Mouse (Mus musculus) midbrain, embryonic 11.5 days (tissue): ENCODE data around the gene Sde2. TPM values are rescaled to one million over a fixed set of nuclear protein-coding genes. Genes with fewer than 3 reads are reported as not detected.

Experiments
- ATAC-seq: fragments of 200-750 bp; cut with Nextera tagmentation; 2 replicates; pipeline ENCODE4 v1.8.0; 2017; ENCODE audit warnings: moderate TSS enrichment, moderate library complexity; ENCODE audit not compliant: low FRiP score
- DNase-seq: peaks from one replicate; pipeline ENCODE4 v3.0.0; 2015; ENCODE audit warnings: low spot score; ENCODE audit errors: missing footprints
- H3K27ac ChIP-seq: fragments of 300-500 bp; sonication (generic); 2 replicates; pipeline ENCODE4 v1.5.1; 2014; ENCODE audit warnings: low read depth, low read length
- H3K27me3 ChIP-seq: fragments of 300-500 bp; sonication (generic); 2 replicates; pipeline ENCODE4 v1.6.1; 2014; ENCODE audit warnings: mild to moderate bottlenecking, low read length, moderate library complexity, mixed read lengths; ENCODE audit not compliant: control insufficient read depth, insufficient read depth
- H3K36me3 ChIP-seq: fragments of 300-500 bp; sonication (generic); 2 replicates; pipeline ENCODE4 v1.6.1; 2014; ENCODE audit warnings: mild to moderate bottlenecking, low read length, moderate library complexity, mixed read lengths; ENCODE audit not compliant: control insufficient read depth, insufficient read depth
- H3K4me1 ChIP-seq: fragments of 300-500 bp; sonication (generic); 2 replicates; pipeline ENCODE4 v1.6.1; 2014; ENCODE audit warnings: low read length; ENCODE audit not compliant: control insufficient read depth, insufficient read depth
- H3K4me2 ChIP-seq: fragments of 300-500 bp; sonication (generic); 2 replicates; pipeline ENCODE4 v1.6.1; 2014; ENCODE audit warnings: mild to moderate bottlenecking, moderate library complexity
- H3K4me3 ChIP-seq: fragments of 300-500 bp; sonication (generic); 2 replicates; pipeline ENCODE4 v1.5.1; 2014; ENCODE audit warnings: low read depth, low read length
- H3K9ac ChIP-seq: fragments of 300-500 bp; sonication (generic); 2 replicates; pipeline ENCODE4 v1.6.1; 2014; ENCODE audit warnings: low read length
- H3K9me3 ChIP-seq: fragments of 300-500 bp; sonication (generic); 2 replicates; pipeline ENCODE4 v1.6.1; 2016; ENCODE audit warnings: low read length; ENCODE audit not compliant: control insufficient read depth
- WGBS: fragments of 180-500 bp; shearing (Covaris S2); extraction: QIAGEN DNeasy Blood & Tissue Kit; methylation state at CpG from one replicate; pipeline ENCODE4 v1.1.7; 2014; 5-methylcytosine and 5-hydroxymethylcytosine counted together
- polyA plus RNA-seq: library from polyadenylated mRNA; unstranded; fragments of >200 nt; fragmentation: Nextera tagmentation; extraction: Ambion mirVana; gene quantifications from 2 replicates; pipeline ENCODE4 v1.2.1, GENCODE M21; 2014

The Sde2 gene
- polyA plus RNA-seq, 1 experiment from 2014 or later = 34.1 TPM

DNA sequence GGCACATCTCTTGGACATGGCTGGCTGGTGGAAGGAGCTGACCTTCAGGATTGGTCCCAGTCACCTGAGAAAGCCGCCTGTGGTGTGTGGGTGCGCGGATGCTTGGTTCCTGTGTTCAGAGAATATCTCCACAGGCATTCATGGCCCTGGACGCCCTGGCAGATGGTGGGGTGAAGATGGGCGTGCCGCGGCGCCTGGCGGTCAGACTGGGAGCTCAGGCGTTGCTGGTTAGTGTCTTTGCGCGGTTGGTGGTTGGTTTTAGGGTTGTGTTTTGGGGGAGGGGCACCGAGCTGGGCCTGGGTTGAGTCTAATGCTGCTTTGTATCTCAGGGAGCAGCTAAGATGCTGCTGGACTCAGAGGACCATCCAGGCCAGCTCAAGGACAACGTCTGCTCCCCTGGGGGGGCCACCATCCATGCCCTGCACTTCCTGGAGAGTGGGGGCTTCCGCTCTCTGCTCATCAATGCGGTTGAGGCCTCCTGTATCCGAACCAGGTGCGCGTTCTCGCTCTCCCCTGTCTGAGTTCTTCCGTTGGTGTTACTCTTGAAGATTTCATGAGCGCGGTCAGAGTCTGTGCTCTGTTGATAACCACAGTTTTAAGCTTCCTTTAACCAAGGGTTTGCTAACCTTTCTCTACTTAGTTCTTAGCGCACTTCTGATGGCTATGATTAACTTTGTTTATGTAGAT is 55.7 kb downstream of the Sde2 start:
- Histone ChIP-seq H3K9me3 (no peaks in the 10 kb centered on the region), H3K4me2 (no peak overlapping the region), H3K27ac (no peak overlapping the region), H3K9ac (no peak overlapping the region), H3K4me3 (no peak overlapping the region), H3K27me3 (no peaks in the 10 kb centered on the region), H3K4me1 (peaks cover 11% of the 10 kb centered on the region), H3K36me3 (peaks cover 5% of the 10 kb centered on the region)
- DNase-seq = no peak
- ATAC-seq = no peak
- 93% methylated on average over 24 of the region's 24 CpGs for WGBS

DNA sequence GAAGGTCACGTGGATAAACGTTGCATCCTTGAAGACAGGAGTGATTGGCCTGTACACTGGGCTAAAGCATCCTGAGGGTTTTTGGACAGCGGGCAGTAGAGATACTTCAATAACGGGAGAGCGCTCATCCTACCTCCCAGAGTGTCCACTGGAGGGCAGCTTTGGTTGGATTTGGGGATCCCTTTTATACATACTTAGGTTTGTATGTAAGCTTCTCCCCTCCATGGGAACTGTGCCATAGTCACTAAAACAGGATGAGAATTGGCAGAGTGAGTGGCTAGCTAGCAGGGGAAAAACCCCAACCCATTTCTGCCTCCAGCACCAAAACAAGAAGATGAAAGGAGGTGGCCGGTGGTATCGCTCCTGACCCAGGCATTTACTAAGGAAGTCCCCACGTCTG is 60.2 kb downstream of the Sde2 start:
- H3K36me3 ChIP-seq = peaks cover 5% of the 10 kb centered on the region
- no peak overlapping the region for H3K4me2 ChIP-seq
- H3K27ac ChIP-seq = no peak overlapping the region
- no peak for DNase-seq
- ATAC-seq = no peak
- no peaks in the 10 kb centered on the region for H3K27me3 ChIP-seq
- H3K4me1 ChIP-seq = no peaks in the 10 kb centered on the region
- H3K9ac ChIP-seq = no peak overlapping the region
- H3K4me3 ChIP-seq = no peak overlapping the region
- H3K9me3 ChIP-seq = no peaks in the 10 kb centered on the region
- 56% methylated on average over 8 of the region's 8 CpGs for WGBS

DNA sequence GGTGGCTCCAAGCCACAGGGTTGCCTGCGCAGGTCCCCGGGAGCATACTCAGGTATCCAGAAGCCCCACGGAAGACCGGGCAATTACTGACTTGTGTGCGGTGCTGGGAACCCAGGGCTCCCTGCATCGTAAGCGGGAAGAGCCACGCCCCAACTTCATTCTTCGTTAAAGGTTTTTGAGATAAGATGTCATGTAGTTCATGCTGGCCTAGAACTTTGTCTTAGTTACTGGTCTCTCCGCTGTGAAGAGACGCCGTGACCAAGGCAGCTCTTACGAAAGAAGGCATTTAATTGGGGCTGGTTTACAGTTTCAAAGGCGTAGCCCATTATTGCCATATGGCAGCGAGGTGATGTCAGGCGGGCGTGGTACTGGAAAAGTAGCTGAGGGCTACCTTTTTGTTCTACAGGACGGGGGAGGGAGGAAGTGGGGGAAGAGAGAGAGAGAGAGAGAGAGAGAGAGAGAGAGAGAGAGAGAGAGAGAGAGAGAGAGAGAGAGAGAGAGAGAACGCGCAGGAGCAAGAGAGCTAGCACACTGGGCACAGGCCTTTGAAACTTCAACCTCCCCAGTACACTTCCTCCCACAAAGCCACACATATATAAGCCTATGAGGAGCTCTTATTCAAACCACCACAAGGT is 60.8 kb downstream of the Sde2 start:
- no peaks in the 10 kb centered on the region for H3K27me3 ChIP-seq
- H3K9ac ChIP-seq = no peak overlapping the region
- no peak overlapping the region for H3K4me2 ChIP-seq
- H3K36me3 ChIP-seq = peaks cover 2% of the 10 kb centered on the region; the same call in 1 of the 2 replicates
- no peak for ATAC-seq
- no peaks in the 10 kb centered on the region for H3K4me1 ChIP-seq
- no peaks in the 10 kb centered on the region for H3K9me3 ChIP-seq
- no peak overlapping the region for H3K4me3 ChIP-seq
- 72% methylated on average over 20 of the region's 20 CpGs for WGBS
- no peak for DNase-seq
- no peak overlapping the region for H3K27ac ChIP-seq

DNA sequence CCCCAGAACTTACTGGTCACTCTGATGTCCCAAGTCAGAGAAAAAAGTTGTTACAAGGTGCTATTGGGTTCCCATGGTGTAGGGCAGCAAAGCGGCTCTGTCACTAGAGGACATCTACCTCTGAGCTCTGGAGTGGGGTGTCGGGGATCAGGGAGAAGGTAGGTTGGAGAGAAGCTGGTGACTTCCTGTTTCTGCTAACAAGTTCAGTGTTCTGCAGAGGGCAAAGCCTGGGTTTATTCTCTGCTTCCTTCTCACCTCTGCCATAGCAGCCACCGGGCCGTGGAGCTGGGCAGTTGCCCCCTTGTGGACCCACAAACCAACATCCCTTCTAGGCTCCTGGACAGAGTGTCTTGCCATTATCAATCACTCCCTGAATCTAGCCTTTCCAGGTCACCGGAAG is 61.9 kb downstream of the Sde2 start:
- no peak overlapping the region for H3K27ac ChIP-seq
- no peak overlapping the region for H3K4me2 ChIP-seq
- no peak overlapping the region for H3K9ac ChIP-seq
- DNase-seq = no peak
- no peak for ATAC-seq
- H3K9me3 ChIP-seq = no peaks in the 10 kb centered on the region
- no peaks in the 10 kb centered on the region for H3K36me3 ChIP-seq
- H3K4me1 ChIP-seq = no peaks in the 10 kb centered on the region
- 89% methylated on average over 5 of the region's 5 CpGs for WGBS
- H3K4me3 ChIP-seq = no peak overlapping the region
- no peaks in the 10 kb centered on the region for H3K27me3 ChIP-seq

DNA sequence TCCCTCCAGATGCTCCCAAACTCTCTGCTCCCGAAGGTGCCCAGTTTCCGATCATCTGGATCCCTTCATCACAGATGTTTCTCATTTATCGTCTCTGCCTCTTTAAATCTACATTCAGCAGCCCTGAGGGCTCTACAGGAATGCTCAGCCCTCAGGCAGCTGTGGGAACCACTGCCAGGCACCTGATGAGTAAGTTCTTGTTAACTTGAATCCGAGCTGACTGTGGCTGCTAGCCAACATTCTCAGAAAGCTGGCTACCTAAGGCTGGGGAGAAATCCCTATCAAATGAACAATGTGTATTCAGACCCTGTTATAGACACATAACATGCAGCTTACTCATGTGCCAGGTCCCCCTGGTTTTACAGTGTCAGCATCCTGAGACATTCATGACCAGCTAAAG is 62.9 kb downstream of the Sde2 start:
- DNase-seq = no peak
- WGBS = 69% methylated on average over 4 of the region's 4 CpGs

DNA sequence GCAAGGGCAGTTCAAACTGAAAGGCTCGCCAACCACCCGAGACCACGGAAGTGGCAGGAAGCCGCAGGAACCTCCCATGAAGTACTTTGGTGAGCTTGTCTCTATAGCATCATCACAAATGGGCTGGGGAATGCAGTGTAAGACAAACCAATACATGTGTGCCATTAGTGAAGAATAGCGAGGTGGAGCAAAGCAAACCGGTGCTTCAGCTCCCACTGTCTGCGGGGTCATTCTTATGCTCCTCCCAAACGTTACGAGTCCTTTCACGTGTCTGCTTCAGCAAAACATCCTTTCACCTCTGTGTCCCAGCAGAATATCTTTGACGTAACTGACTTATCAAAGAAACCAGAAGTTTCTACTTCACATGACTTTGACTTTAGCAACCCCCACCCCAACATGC is 65.5 kb downstream of the Sde2 start:
- H3K27me3 ChIP-seq = no peaks in the 10 kb centered on the region
- ATAC-seq = no peak
- H3K36me3 ChIP-seq = no peaks in the 10 kb centered on the region
- WGBS = 90% methylated on average over 11 of the region's 11 CpGs
- no peak for DNase-seq
- no peak overlapping the region for H3K4me3 ChIP-seq
- H3K27ac ChIP-seq = no peak overlapping the region
- no peaks in the 10 kb centered on the region for H3K4me1 ChIP-seq
- no peak overlapping the region for H3K4me2 ChIP-seq
- H3K9me3 ChIP-seq = no peaks in the 10 kb centered on the region
- H3K9ac ChIP-seq = no peak overlapping the region

More for the DNA sequence above, 62.9 kb downstream of the Sde2 start:
- H3K9ac ChIP-seq = no peak overlapping the region
- H3K9me3 ChIP-seq = no peaks in the 10 kb centered on the region
- no peaks in the 10 kb centered on the region for H3K36me3 ChIP-seq
- no peak for ATAC-seq
- no peaks in the 10 kb centered on the region for H3K27me3 ChIP-seq
- H3K4me3 ChIP-seq = no peak overlapping the region
- H3K4me2 ChIP-seq = no peak overlapping the region
- no peaks in the 10 kb centered on the region for H3K4me1 ChIP-seq
- H3K27ac ChIP-seq = no peak overlapping the region

DNA sequence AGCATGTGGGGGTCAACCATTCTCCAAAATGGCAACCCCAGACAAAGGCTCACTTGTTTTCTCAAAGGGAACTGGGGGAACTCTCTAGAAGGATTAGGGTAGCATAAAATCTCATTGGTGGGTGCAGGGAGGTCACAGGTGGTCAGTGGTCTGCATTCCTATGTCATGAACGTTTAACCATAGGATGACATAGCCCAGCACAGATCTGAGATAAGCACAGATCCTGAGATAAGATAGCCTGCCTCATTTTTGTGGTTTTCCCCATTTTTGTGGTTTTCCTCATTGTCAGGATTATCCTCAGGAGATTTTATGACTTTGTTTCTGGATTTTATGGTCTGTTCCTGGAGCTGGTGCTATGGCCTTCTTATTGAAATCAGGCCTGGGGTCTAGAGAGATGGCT is 66.1 kb downstream of the Sde2 start:
- DNase-seq (no peak), ATAC-seq (no peak)
- no peak overlapping the region for H3K4me3 ChIP-seq
- no peak overlapping the region for H3K27ac ChIP-seq
- H3K27me3 ChIP-seq = no peaks in the 10 kb centered on the region
- WGBS = 68% methylated on average over 1 of the region's 1 CpGs
- H3K9me3 ChIP-seq = no peaks in the 10 kb centered on the region
- H3K4me1 ChIP-seq = no peaks in the 10 kb centered on the region
- no peak overlapping the region for H3K9ac ChIP-seq
- no peaks in the 10 kb centered on the region for H3K36me3 ChIP-seq
- no peak overlapping the region for H3K4me2 ChIP-seq

Other genes starting within 250 kb of the Sde2 start
- 26.2 and 30.4 TPM in 2 replicates for gene Lin9, start 210.0 kb upstream of the Sde2 start, polyA plus RNA-seq
- gene Mixl1, start 154.1 kb upstream of the Sde2 start, polyA plus RNA-seq = 0.08 TPM in 1 of 2 replicates, not detected in the other
- gene Acbd3, start 125.1 kb upstream of the Sde2 start, polyA plus RNA-seq = 20.8 and 21.6 TPM in 2 replicates
- gene H3f3a, start 37.2 kb upstream of the Sde2 start, polyA plus RNA-seq = 3,662 and 3,728 TPM in 2 replicates
- gene Lefty2, start 42.0 kb downstream of the Sde2 start, polyA plus RNA-seq = not detected in 2 replicates
- gene Pycr2, start 53.2 kb downstream of the Sde2 start, polyA plus RNA-seq = 85.4 and 97.9 TPM in 2 replicates
- 0.51 and 1.1 TPM in 2 replicates for gene Lefty1, start 83.9 kb downstream of the Sde2 start, polyA plus RNA-seq
- 2.4 and 2.5 TPM in 2 replicates for gene Tmem63a, start 91.2 kb downstream of the Sde2 start, polyA plus RNA-seq
- 0.87 and 1.6 TPM in 2 replicates for gene Ephx1, start 169.8 kb downstream of the Sde2 start, polyA plus RNA-seq
- gene 9130409I23Rik, start 200.1 kb downstream of the Sde2 start, polyA plus RNA-seq = 0.08 TPM in 1 of 2 replicates, not detected in the other